Mouse (Mus musculus) stomach, embryonic 14.5 days (tissue): ENCODE data around the gene Uba6. TPM values are rescaled to one million over a fixed set of nuclear protein-coding genes. Genes with fewer than 3 reads are reported as not detected.

ENCODE experiments used
- ATAC-seq: fragments of 200-750 bp; cut with Nextera tagmentation; 2 replicates; pipeline ENCODE4 v1.8.0; 2017; ENCODE audit warnings: low read depth, moderate TSS enrichment; ENCODE audit not compliant: insufficient number of reproducible peaks, insufficient read depth, low FRiP score
- H3K27ac ChIP-seq: fragments of 300-500 bp; sonication (generic); 2 replicates; pipeline ENCODE4 v1.5.1; 2014; ENCODE audit warnings: mild to moderate bottlenecking, low read length, moderate library complexity, mixed read lengths
- H3K27me3 ChIP-seq: fragments of 300-500 bp; sonication (generic); 2 replicates; pipeline ENCODE4 v1.6.1; 2014; ENCODE audit warnings: low read length, control low read depth, mixed read lengths; ENCODE audit not compliant: control insufficient read depth, insufficient read depth
- H3K36me3 ChIP-seq: fragments of 300-500 bp; sonication (generic); 2 replicates; pipeline ENCODE4 v1.6.1; 2014; ENCODE audit warnings: mild to moderate bottlenecking, control low read depth, low read length, moderate library complexity, mixed read lengths; ENCODE audit not compliant: control insufficient read depth, insufficient read depth
- H3K4me1 ChIP-seq: fragments of 300-500 bp; sonication (generic); 2 replicates; pipeline ENCODE4 v1.6.1; 2014; ENCODE audit warnings: low read length, control low read depth, mixed read lengths; ENCODE audit not compliant: control insufficient read depth, insufficient read depth
- H3K4me2 ChIP-seq: fragments of 300-500 bp; sonication (generic); replicated peaks from 2 replicates; pipeline ENCODE4 v1.6.1; 2014; ENCODE audit warnings: low read depth, low read length, control low read depth
- H3K4me3 ChIP-seq: fragments of 300-500 bp; sonication (generic); 2 replicates; pipeline ENCODE4 v1.5.1; 2014; ENCODE audit warnings: low read depth, low read length, control low read depth
- H3K9ac ChIP-seq: fragments of 300-500 bp; sonication (generic); replicated peaks from 2 replicates; pipeline ENCODE4 v1.6.1; 2014; ENCODE audit warnings: low read depth, mild to moderate bottlenecking, control low read depth, low read length, moderate library complexity, mixed read lengths
- H3K9me3 ChIP-seq: fragments of 300-500 bp; sonication (generic); 2 replicates; pipeline ENCODE4 v1.6.1; 2016; ENCODE audit warnings: low read depth, low read length, control low read depth; ENCODE audit not compliant: control insufficient read depth
- WGBS: fragments of 180-500 bp; shearing (Covaris S2); extraction: QIAGEN DNeasy Blood & Tissue Kit; methylation state at CpG from one replicate; pipeline ENCODE4 v1.1.7; 2014; 5-methylcytosine and 5-hydroxymethylcytosine counted together
- polyA plus RNA-seq: library from polyadenylated mRNA; unstranded; fragments of >200 nt; fragmentation: Nextera tagmentation; extraction: Ambion mirVana; gene quantifications from 2 replicates; pipeline ENCODE4 v1.2.1, GENCODE M21; 2014

The Uba6 gene
- polyA plus RNA-seq, 1 experiment from 2014 or later = 23.5 TPM

GRCm38 (mm10) chr5:86098988-86099387 is 73.6 kb downstream of the Uba6 start:
- Histone ChIP-seq H3K4me2 (no peak overlapping the region), H3K4me3 (no peak overlapping the region), H3K9me3 (no peaks in the 10 kb centered on the region), H3K4me1 (no peaks in the 10 kb centered on the region), H3K36me3 (no peaks in the 10 kb centered on the region), H3K27me3 (no peaks in the 10 kb centered on the region), H3K9ac (no peak overlapping the region), H3K27ac (no peak overlapping the region)
- 87% methylated on average over 3 of the region's 3 CpGs for WGBS
- ATAC-seq = no peak

- Histone ChIP-seq H3K27ac (no peak overlapping the region), H3K36me3 (no peaks in the 10 kb centered on the region), H3K9ac (no peak overlapping the region), H3K4me1 (no peaks in the 10 kb centered on the region), H3K27me3 (no peaks in the 10 kb centered on the region), H3K4me2 (no peak overlapping the region), H3K4me3 (no peak overlapping the region), H3K9me3 (no peaks in the 10 kb centered on the region)
- WGBS = 75% methylated on average over 9 of the region's 9 CpGs
- ATAC-seq = no peak
These were observed 77.8 kb downstream of the Uba6 start for GRCm38 (mm10) chr5:86094754-86095153.

GRCm38 (mm10) chr5:86086751-86087150 is 85.9 kb downstream of the Uba6 start:
- H3K27ac ChIP-seq = no peak overlapping the region
- no peak for ATAC-seq
- WGBS = 78% methylated on average over 6 of the region's 6 CpGs

GRCm38 (mm10) chr5:86084979-86085378 is 87.6 kb downstream of the Uba6 start:
- Histone ChIP-seq H3K4me2 (no peak overlapping the region), H3K27me3 (no peaks in the 10 kb centered on the region), H3K4me1 (no peaks in the 10 kb centered on the region), H3K27ac (no peak overlapping the region), H3K36me3 (no peaks in the 10 kb centered on the region), H3K9me3 (no peaks in the 10 kb centered on the region), H3K9ac (no peak overlapping the region), H3K4me3 (no peak overlapping the region)
- 74% methylated on average over 7 of the region's 7 CpGs for WGBS
- no peak for ATAC-seq

More at GRCm38 (mm10) chr5:86086751-86087150, 85.9 kb downstream of the Uba6 start:
- no peaks in the 10 kb centered on the region for H3K27me3 ChIP-seq
- no peak overlapping the region for H3K4me3 ChIP-seq
- no peaks in the 10 kb centered on the region for H3K36me3 ChIP-seq
- no peaks in the 10 kb centered on the region for H3K9me3 ChIP-seq
- no peaks in the 10 kb centered on the region for H3K4me1 ChIP-seq
- H3K9ac ChIP-seq = no peak overlapping the region
- no peak overlapping the region for H3K4me2 ChIP-seq

- no peaks in the 10 kb centered on the region for H3K36me3 ChIP-seq
- H3K27ac ChIP-seq = no peak overlapping the region
- no peaks in the 10 kb centered on the region for H3K27me3 ChIP-seq
- no peak overlapping the region for H3K9ac ChIP-seq
- ATAC-seq = no peak
- H3K4me2 ChIP-seq = no peak overlapping the region
- 77% methylated on average over 6 of the region's 6 CpGs for WGBS
- H3K9me3 ChIP-seq = no peaks in the 10 kb centered on the region
- no peak overlapping the region for H3K4me3 ChIP-seq
- H3K4me1 ChIP-seq = no peaks in the 10 kb centered on the region
These were observed 88.6 kb downstream of the Uba6 start for GRCm38 (mm10) chr5:86083987-86084386.

- ATAC-seq = no peak
- Histone ChIP-seq H3K9me3 (no peaks in the 10 kb centered on the region), H3K4me1 (no peaks in the 10 kb centered on the region), H3K27me3 (no peaks in the 10 kb centered on the region), H3K4me2 (no peak overlapping the region), H3K36me3 (no peaks in the 10 kb centered on the region), H3K4me3 (no peak overlapping the region), H3K9ac (no peak overlapping the region), H3K27ac (no peak overlapping the region)
- WGBS = 73% methylated on average over 3 of the region's 3 CpGs
These were observed 93.8 kb downstream of the Uba6 start for GRCm38 (mm10) chr5:86078720-86079334.

- Histone ChIP-seq H3K9ac (no peak overlapping the region), H3K4me3 (no peak overlapping the region), H3K27ac (no peak overlapping the region), H3K9me3 (no peaks in the 10 kb centered on the region), H3K4me2 (no peak overlapping the region), H3K36me3 (no peaks in the 10 kb centered on the region), H3K4me1 (no peaks in the 10 kb centered on the region), H3K27me3 (no peaks in the 10 kb centered on the region)
- 78% methylated on average over 4 of the region's 4 CpGs for WGBS
- no peak for ATAC-seq
These were observed 99.7 kb downstream of the Uba6 start for GRCm38 (mm10) chr5:86072756-86073386.

- H3K27me3 ChIP-seq = no peaks in the 10 kb centered on the region
- H3K4me1 ChIP-seq = no peaks in the 10 kb centered on the region
- H3K9me3 ChIP-seq = no peaks in the 10 kb centered on the region
- ATAC-seq = no peak
- H3K4me2 ChIP-seq = no peak within 1 kb of the TSS
- 63% methylated on average over 7 of the region's 7 CpGs for WGBS
- no peak within 1 kb of the TSS for H3K9ac ChIP-seq
- no peak within 1 kb of the TSS for H3K4me3 ChIP-seq
- no peak within 1 kb of the TSS for H3K27ac ChIP-seq
- H3K36me3 ChIP-seq = no peaks in the 10 kb centered on the region
These were observed 101.1 kb downstream of the Uba6 start, which contains the start of gene Stap1 for GRCm38 (mm10) chr5:86071538-86071937. Gene Stap1 (plus strand): TSS chr5:86071746.
